Mouse (Mus musculus) cortical plate, adult 2 months (tissue): ENCODE data around the gene Adamtsl1. TPM values are rescaled to one million over a fixed set of nuclear protein-coding genes. Genes with fewer than 3 reads are reported as not detected.

Source experiments
- H3K27ac ChIP-seq: fragments of 200-500 bp; 2 replicates; pipeline ENCODE4 v1.5.1; 2012; ENCODE audit warnings: low read length, control low read depth, inconsistent platforms; ENCODE audit not compliant: insufficient read depth
- H3K4me1 ChIP-seq: fragments of 200-500 bp; 2 replicates; pipeline ENCODE4 v1.6.1; 2011; ENCODE audit warnings: low read length; ENCODE audit not compliant: control insufficient read depth, insufficient read depth
- H3K4me3 ChIP-seq: fragments of 200-500 bp; 2 replicates; pipeline ENCODE4 v1.5.1; 2011; ENCODE audit warnings: mild to moderate bottlenecking, low read length, control low read depth; ENCODE audit not compliant: insufficient read depth
- CTCF ChIP-seq: fragments of 200-500 bp; IDR thresholded peaks from 2 replicates; pipeline ENCODE4 v1.5.1; 2011; ENCODE audit warnings: mild to moderate bottlenecking, control low read depth, low read length; ENCODE audit not compliant: insufficient read depth; ENCODE audit errors: extremely low read depth
- POLR2A ChIP-seq: fragments of 200-500 bp; IDR thresholded peaks from 2 replicates; pipeline ENCODE4 v1.6.1; 2011; ENCODE audit warnings: mild to moderate bottlenecking, low read length, control low read depth; ENCODE audit not compliant: insufficient read depth; ENCODE audit errors: extremely low read depth
- polyA plus RNA-seq: library from polyadenylated mRNA; depleted of rRNA; stranded (reverse); fragments of >200 nt; gene quantifications from 2 replicates; pipeline ENCODE4 v1.2.3, GENCODE M21; 2012; rRNA removed

The Adamtsl1 gene
- 2.6 and 3.2 TPM in 2 replicates for polyA plus RNA-seq

- Histone ChIP-seq H3K4me1 (no peaks in the 10 kb centered on the region), H3K4me3 (peak within 1 kb of the TSS; percentile 30), H3K27ac (no peak within 1 kb of the TSS)
- no peak for TF ChIP-seq CTCF
- no peak for TF ChIP-seq POLR2A
These were observed at the start of gene Adamtsl1 for GRCm38 (mm10) chr4:85513792-85514191. Gene Adamtsl1, plus strand, starts transcription at chr4:85514172.

GRCm38 (mm10) chr4:85483586-85483985 lies 30.4 kb upstream of the Adamtsl1 start:
- H3K27ac ChIP-seq: no peak overlapping the region
- H3K4me3 ChIP-seq: no peak overlapping the region
- peaks cover 2% of the 10 kb centered on the region; the same call in 1 of the 2 replicates for H3K4me1 ChIP-seq
- TF ChIP-seq CTCF (no peak), POLR2A (no peak)

- no peak overlapping the region for H3K4me3 ChIP-seq
- TF ChIP-seq POLR2A: no peak
- no peak for TF ChIP-seq CTCF
- H3K4me1 ChIP-seq: peaks cover 2% of the 10 kb centered on the region; the same call in 1 of the 2 replicates
- no peak overlapping the region for H3K27ac ChIP-seq
These were observed 27.5 kb upstream of the Adamtsl1 start for GRCm38 (mm10) chr4:85486316-85486946.

- no peak overlapping the region for H3K27ac ChIP-seq
- TF ChIP-seq POLR2A (no peak), CTCF (no peak)
- no peak overlapping the region for H3K4me3 ChIP-seq
- no peaks in the 10 kb centered on the region for H3K4me1 ChIP-seq
These were observed 8.3 kb upstream of the Adamtsl1 start for GRCm38 (mm10) chr4:85505718-85506117.

GRCm38 (mm10) chr4:85506976-85507375 lies 7.0 kb upstream of the Adamtsl1 start:
- H3K27ac ChIP-seq: no peak overlapping the region
- TF ChIP-seq CTCF (no peak), POLR2A (no peak)

DNA sequence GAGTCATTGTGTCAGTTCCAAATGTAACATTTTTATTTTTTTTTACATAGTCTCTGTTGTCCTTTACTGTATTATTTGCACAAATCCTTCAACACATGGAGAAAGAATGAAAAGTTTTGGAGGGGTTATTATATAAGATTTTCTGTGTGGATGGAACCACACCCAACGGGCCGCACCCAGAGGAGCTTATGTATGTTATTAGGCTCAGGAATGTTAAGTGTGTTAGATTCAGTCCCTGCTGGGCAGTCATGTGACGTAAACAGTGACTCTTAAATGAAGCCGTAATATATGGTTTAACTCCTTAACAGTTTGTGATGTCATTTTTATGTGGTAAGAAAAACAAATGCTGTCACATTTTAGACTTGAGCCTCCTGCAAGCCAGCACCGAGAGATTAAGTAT lies 6.5 kb upstream of the Adamtsl1 start:
- H3K4me3 ChIP-seq: no peak overlapping the region
- H3K4me1 ChIP-seq: no peaks in the 10 kb centered on the region
- TF ChIP-seq POLR2A: no peak
- TF ChIP-seq CTCF: no peak
- no peak overlapping the region for H3K27ac ChIP-seq

More at GRCm38 (mm10) chr4:85506976-85507375, 7.0 kb upstream of the Adamtsl1 start:
- no peaks in the 10 kb centered on the region for H3K4me1 ChIP-seq
- H3K4me3 ChIP-seq: no peak overlapping the region

DNA sequence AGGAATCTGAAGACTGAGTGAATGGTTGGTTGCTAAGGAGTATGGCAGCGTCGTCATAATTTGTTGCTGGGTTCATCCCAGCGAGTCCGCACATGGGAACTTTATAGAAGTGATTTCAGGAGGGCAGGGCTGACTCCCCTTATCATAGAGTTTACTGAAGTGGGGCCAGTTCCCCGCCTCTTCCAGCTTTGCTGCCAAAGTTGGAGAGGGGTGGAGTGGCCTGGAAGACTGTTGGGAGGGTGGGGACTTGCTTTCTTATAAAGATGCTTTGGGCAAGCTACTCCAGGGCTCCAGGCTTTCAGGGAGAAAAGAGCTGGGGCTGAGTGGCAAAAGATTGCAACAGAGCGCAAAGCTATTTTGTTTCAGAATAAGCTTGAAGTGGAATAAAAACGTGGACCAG lies 684 bp upstream of the Adamtsl1 start:
- Histone ChIP-seq H3K27ac (no peak overlapping the region), H3K4me3 (peak overlapping the region; percentile 30; the same call in 1 of the 2 replicates), H3K4me1 (no peaks in the 10 kb centered on the region)
- TF ChIP-seq CTCF (no peak), POLR2A (no peak)

DNA sequence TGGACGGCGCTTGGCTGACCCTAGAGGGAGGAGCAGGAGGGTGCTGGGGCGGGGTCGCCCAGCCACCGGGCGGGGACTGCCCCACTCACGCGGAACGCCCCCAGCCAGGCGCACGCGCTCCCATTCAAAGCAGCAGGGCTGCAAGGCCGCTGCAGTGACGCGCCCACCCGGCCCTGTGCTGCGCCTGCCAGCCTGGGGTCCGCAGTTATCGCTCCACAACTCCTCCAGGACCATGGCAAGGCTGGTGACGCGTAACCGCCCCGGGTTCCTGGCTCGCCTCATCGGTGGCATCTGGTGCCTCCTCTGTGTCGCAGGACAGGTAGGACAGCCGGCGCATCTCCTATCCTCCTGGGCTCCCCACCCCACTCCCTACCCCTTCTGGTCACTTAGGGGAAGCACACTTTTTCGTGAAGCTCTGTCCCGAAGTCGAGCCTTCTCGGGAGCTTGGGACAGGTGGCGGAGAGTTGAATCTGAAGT lies 271 bp downstream of the Adamtsl1 start:
- TF ChIP-seq POLR2A: no peak
- TF ChIP-seq CTCF: 0 out of 2 replicates have a peak, but pooled peaks have one; percentile 5
- H3K4me3 ChIP-seq: peak overlapping the region; percentile 30
- no peak overlapping the region for H3K27ac ChIP-seq
- H3K4me1 ChIP-seq: no peaks in the 10 kb centered on the region

DNA sequence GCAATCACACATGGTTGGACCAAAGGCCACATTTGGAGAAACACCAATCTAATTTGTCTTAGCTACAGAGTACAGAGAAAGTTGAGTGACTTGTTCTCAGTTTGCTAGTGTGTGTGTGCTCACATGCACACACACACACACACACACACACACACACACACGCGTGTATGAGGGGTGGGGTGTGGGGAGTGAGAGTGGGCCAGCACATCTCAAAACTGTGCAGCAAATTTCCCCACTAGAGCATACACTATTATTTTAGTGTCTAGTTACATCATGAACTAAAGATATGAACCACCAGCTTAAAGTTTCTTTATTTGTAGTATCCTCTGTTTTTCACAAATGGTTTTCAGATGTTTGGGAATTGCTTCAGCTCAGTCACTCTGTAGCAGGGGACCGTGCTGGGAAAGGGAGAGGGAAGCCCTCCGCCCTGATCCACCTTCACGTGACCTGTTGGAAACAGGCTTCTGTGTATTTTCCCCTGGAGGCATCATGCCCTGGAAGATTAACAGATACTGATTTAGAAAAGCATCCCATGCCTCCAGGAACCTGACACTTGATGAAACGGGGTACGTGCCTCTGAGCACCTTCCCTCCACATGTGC lies 13.1 kb downstream of the Adamtsl1 start:
- H3K4me1 ChIP-seq: no peaks in the 10 kb centered on the region
- TF ChIP-seq CTCF (no peak), POLR2A (no peak)
- H3K4me3 ChIP-seq: no peak overlapping the region
- H3K27ac ChIP-seq: no peak overlapping the region

DNA sequence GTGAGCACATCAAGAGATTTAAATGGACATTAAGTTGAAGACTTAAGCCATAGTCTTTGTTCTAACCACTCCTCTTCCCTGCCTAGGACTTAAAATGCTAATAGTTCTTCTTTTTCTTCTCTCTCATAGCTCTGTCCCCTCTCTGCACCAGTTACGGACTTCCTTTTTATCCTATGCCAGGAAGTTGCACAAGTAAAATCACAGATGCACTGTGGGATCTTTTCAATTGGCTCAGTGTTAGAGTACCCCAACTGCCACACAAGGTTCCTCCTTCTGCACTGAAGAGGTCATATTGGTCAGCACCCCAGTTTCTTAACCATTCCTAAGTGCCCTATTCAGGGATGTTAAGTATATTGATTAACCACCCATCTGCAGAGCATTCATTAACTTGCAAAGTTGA lies 15.9 kb downstream of the Adamtsl1 start:
- H3K4me3 ChIP-seq: no peak overlapping the region
- H3K27ac ChIP-seq: no peak overlapping the region
- no peaks in the 10 kb centered on the region for H3K4me1 ChIP-seq
- TF ChIP-seq CTCF: no peak
- no peak for TF ChIP-seq POLR2A
